Mouse (Mus musculus) kidney, adult 9 months (tissue): ENCODE data around the gene Sucla2.

Source experiments
- DNase-seq: peaks from one replicate; pipeline ENCODE4 v3.0.0; 2022

The Sucla2 gene

DNA sequence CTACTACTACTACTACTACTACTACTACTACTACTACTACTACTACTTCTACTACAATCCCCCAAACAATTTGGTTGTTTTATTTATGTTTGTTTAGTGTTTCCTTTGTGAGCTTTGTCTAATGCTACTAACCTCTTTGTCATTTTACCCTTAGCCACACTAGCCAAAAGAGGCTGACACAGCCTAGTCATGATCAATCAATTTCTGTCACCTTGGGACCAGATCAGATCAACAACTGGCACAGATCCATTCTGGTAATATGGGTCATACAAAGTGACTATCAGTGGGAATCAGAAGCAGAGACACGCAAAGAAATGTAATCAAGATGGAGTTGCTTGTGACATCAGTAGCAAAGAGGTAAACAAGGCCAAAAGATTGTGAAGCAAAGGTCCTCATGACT, 97.9 kb downstream of the Sucla2 start:
- DNase-seq = no peak

DNA sequence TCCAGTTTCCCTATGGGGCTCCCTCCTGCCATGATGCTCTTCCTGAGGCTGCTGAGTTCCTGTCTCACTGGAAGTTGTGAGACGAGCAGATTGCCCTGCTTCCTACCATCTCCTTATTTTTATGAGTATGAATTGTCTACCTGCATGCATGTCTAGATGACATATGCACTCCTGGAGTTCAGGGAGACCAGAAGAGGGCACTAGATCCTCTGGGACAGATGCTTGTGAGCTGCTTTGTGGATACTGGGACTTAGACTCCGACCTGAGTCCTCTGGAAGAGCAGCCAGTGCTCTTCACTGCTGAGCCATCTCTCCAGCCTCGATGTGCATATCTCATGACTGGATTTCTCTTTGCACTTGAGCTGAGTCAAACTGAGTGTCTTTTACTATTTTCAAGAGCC, 100.3 kb downstream of the Sucla2 start:
- peak; percentile 38 for DNase-seq

DNA sequence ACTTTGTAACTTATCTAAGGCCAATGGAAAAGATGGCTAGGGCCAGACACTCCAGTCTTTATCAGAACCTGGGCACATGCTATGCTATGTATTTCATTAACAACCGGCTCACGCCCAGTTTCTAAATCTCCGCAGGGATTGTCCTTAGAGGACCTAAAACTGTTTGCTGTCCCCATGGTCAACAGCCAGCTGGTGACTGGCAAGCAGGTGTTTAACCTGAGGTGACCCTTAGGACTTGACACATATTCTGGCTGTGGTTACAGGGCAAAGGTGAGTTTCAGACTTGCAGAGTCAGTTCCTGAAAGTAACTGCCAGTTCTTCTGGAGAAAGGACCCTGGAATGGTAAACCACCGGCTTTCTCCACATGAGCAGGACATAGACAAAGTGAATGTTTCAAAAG, 106.4 kb downstream of the Sucla2 start:
- peak; percentile 85 for DNase-seq

DNA sequence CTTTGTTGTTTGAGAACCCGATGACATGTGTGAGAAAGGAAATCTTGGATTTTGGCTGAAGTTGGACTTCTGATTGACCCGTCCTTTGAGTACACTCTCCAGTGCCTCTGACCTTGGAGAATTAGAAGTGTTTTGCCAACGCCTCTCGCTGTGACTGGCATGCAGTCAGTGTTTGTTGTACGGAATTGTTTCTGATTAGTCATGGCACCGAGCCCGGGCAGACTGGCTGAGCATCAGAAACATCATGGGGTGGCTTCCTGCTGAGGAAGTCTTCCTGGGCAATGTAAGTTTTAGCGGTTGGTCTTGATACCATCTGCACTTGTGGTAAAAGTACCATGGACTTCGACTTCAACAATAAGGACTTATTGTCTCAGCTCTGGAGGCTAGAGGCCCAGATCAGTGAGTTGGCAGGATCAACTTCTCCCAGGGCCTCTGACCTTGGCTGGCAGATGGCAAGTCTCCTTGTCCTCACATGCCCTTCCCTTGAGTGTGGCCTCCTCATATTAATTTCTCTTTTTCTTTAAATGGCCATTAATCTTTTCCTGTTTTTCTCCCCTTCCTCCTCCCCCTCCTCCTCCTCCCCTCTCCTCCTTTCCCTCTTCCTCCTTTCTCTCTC, 107.6 kb downstream of the Sucla2 start:
- DNase-seq = peak; percentile 70

DNA sequence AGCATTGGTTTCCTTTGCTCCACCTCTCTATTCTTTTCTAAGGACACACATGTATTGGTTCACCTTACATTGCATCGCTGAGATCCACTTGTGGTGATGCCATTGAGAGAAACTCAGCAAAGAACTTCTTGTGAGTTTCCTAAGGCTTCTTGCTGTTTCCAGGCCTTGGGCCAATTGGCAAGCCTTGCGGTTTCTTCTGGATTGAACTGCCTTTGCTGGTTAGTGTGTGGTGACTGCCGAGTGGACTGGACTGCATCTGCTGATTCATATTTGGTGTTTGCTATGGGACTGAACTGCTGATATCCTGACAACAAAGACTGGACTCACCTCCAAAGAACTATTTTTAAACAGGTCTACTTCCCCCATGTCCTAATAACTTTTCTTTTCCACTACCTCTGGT, 109.2 kb downstream of the Sucla2 start:
- DNase-seq = no peak

DNA sequence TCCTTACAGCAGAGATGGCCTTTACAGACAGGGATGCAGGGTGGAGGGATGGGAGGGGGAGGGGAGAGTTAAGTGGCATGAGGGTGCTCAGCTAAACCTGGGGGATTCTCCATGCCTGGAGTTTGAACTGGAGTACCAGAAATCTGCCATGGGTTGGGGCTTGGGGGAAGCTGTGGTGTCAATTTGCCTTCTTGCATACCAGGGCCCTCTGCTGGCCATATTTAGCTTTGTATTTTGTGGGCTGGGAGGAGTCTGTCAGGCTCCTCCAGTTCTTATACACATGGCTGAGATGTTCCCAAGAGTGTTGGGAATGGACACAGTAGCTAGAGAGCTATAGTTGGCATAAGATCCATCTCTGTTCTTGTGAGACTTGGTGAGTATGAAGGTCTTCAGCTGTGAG, 112.3 kb downstream of the Sucla2 start:
- peak; percentile 43 for DNase-seq
